Mouse (Mus musculus): ENCODE data around the gene Ccdc171. TPM values are rescaled to one million over a fixed set of nuclear protein-coding genes. Genes with fewer than 3 reads are reported as not detected.
A peak's percentile ranks its signal among the peaks of the same experiment; 100 is the strongest.
"Not testable (repeated sequence)": the region's sequence is repeated elsewhere in the genome, so short reads cannot be mapped to it uniquely, and the experiment has no call there.

Ccdc171 gene
- polyA plus RNA-seq, 1 experiment from 2014 or later, result 5.8 TPM

- Histone ChIP-seq H3K27me3 (no peaks in the 10 kb centered on the region), H3K4me3 (no peak overlapping the region), H3K27ac (no peak overlapping the region), H3K9ac (no peak overlapping the region), H3K4me2 (replicated peaks) (no peak overlapping the region), H3K4me1 (no peaks in the 10 kb centered on the region), H3K36me3 (no peaks in the 10 kb centered on the region), H3K9me3 (replicated peaks) (no peaks in the 10 kb centered on the region)
- ATAC-seq (ENCODE audit: low FRiP score), result no peak
- WGBS, result 97% methylated on average over 1 of the region's 1 CpGs
These were observed 62.2 kb downstream of the Ccdc171 start for GRCm38 (mm10) chr4:83587563-83587962.

- no peaks in the 10 kb centered on the region for H3K36me3 ChIP-seq
- no peak overlapping the region for H3K27ac ChIP-seq
- no peaks in the 10 kb centered on the region for H3K4me1 ChIP-seq
- 21% methylated on average over 2 of the region's 2 CpGs for WGBS
- ATAC-seq (ENCODE audit: low FRiP score), result no peak
- H3K4me3 ChIP-seq, result no peak overlapping the region
- H3K4me2 ChIP-seq (replicated peaks), result no peak overlapping the region
- no peak overlapping the region for H3K9ac ChIP-seq
- no peaks in the 10 kb centered on the region for H3K9me3 ChIP-seq (replicated peaks)
- H3K27me3 ChIP-seq, result no peaks in the 10 kb centered on the region
These were observed 71.1 kb downstream of the Ccdc171 start for GRCm38 (mm10) chr4:83596486-83596885.

- no peak overlapping the region for H3K27ac ChIP-seq
- no peak overlapping the region for H3K4me2 ChIP-seq (replicated peaks)
- no peak overlapping the region for H3K4me3 ChIP-seq
- H3K27me3 ChIP-seq, result no peaks in the 10 kb centered on the region
- no peaks in the 10 kb centered on the region for H3K4me1 ChIP-seq
- ATAC-seq (ENCODE audit: low FRiP score), result no peak
- H3K9ac ChIP-seq, result no peak overlapping the region
- WGBS, result 82% methylated on average over 3 of the region's 3 CpGs
- no peaks in the 10 kb centered on the region for H3K9me3 ChIP-seq (replicated peaks)
- no peaks in the 10 kb centered on the region for H3K36me3 ChIP-seq
These were observed 85.8 kb downstream of the Ccdc171 start for GRCm38 (mm10) chr4:83611111-83611510.

GRCm38 (mm10) chr4:83623021-83623711 is 97.8 kb downstream of the Ccdc171 start:
- 30% methylated on average over 10 of the region's 13 CpGs for WGBS
- not testable (repeated sequence) for H3K9ac ChIP-seq; H3K27ac ChIP-seq; H3K4me1 ChIP-seq; H3K27me3 ChIP-seq; H3K4me3 ChIP-seq; ATAC-seq (ENCODE audit: low FRiP score); H3K4me2 ChIP-seq (replicated peaks); H3K9me3 ChIP-seq (replicated peaks); H3K36me3 ChIP-seq

- H3K9ac ChIP-seq, result no peak overlapping the region
- H3K4me3 ChIP-seq, result no peak overlapping the region
- H3K4me1 ChIP-seq, result no peaks in the 10 kb centered on the region
- ATAC-seq (ENCODE audit: low FRiP score), result no peak
- no peaks in the 10 kb centered on the region for H3K36me3 ChIP-seq
- no peaks in the 10 kb centered on the region for H3K27me3 ChIP-seq
- H3K9me3 ChIP-seq (replicated peaks), result no peaks in the 10 kb centered on the region
- H3K4me2 ChIP-seq (replicated peaks), result no peak overlapping the region
- 83% methylated on average over 4 of the region's 4 CpGs for WGBS
- H3K27ac ChIP-seq, result no peak overlapping the region
These were observed 98.4 kb downstream of the Ccdc171 start for GRCm38 (mm10) chr4:83623732-83624131.

GRCm38 (mm10) chr4:83651453-83651852 is 126.1 kb downstream of the Ccdc171 start:
- 81% methylated on average over 4 of the region's 4 CpGs for WGBS
- ATAC-seq (ENCODE audit: low FRiP score), result no peak
- Histone ChIP-seq H3K27ac (no peak overlapping the region), H3K36me3 (no peaks in the 10 kb centered on the region), H3K9me3 (replicated peaks) (no peaks in the 10 kb centered on the region), H3K9ac (no peak overlapping the region), H3K4me2 (replicated peaks) (no peak overlapping the region), H3K4me3 (no peak overlapping the region), H3K27me3 (no peaks in the 10 kb centered on the region), H3K4me1 (peaks cover 9% of the 10 kb centered on the region)

GRCm38 (mm10) chr4:83655396-83655795 is 130.1 kb downstream of the Ccdc171 start:
- Histone ChIP-seq H3K27ac (peak overlapping the region; percentile 41; the same call in 1 of the 2 replicates), H3K27me3 (no peaks in the 10 kb centered on the region), H3K9me3 (replicated peaks) (no peaks in the 10 kb centered on the region), H3K4me3 (no peak overlapping the region), H3K36me3 (no peaks in the 10 kb centered on the region), H3K4me1 (peaks cover 18% of the 10 kb centered on the region), H3K4me2 (replicated peaks) (no peak overlapping the region), H3K9ac (no peak overlapping the region)
- no peak for ATAC-seq (ENCODE audit: low FRiP score)
- WGBS, result 14% methylated on average over 6 of the region's 6 CpGs

GRCm38 (mm10) chr4:83656571-83656970 is 131.2 kb downstream of the Ccdc171 start:
- no peaks in the 10 kb centered on the region for H3K27me3 ChIP-seq
- no peaks in the 10 kb centered on the region for H3K9me3 ChIP-seq (replicated peaks)
- peak; percentile 92 for ATAC-seq (ENCODE audit: low FRiP score)
- peaks cover 18% of the 10 kb centered on the region for H3K4me1 ChIP-seq
- H3K36me3 ChIP-seq, result no peaks in the 10 kb centered on the region
- peak overlapping the region; percentile 62 for H3K27ac ChIP-seq
- H3K4me3 ChIP-seq, result peak overlapping the region; percentile 16
- WGBS, result 2% methylated on average over 10 of the region's 10 CpGs
- H3K4me2 ChIP-seq (replicated peaks), result peak overlapping the region; percentile 48
- peak overlapping the region; percentile 41; the same call in 1 of the 2 replicates for H3K9ac ChIP-seq

GRCm38 (mm10) chr4:83657021-83657420 is 131.7 kb downstream of the Ccdc171 start:
- Histone ChIP-seq H3K4me1 (peaks cover 18% of the 10 kb centered on the region), H3K9ac (peak overlapping the region; percentile 41; the same call in 1 of the 2 replicates), H3K27ac (peak overlapping the region; percentile 62), H3K9me3 (replicated peaks) (no peaks in the 10 kb centered on the region), H3K36me3 (no peaks in the 10 kb centered on the region), H3K4me2 (replicated peaks) (peak overlapping the region; percentile 48), H3K27me3 (no peaks in the 10 kb centered on the region), H3K4me3 (peak overlapping the region; percentile 16)
- 40% methylated on average over 6 of the region's 6 CpGs for WGBS
- ATAC-seq (ENCODE audit: low FRiP score), result no peak; the same call in 1 of the 2 replicates

GRCm38 (mm10) chr4:83658415-83658814 is 133.1 kb downstream of the Ccdc171 start:
- no peaks in the 10 kb centered on the region for H3K27me3 ChIP-seq
- ATAC-seq (ENCODE audit: low FRiP score), result no peak
- H3K4me2 ChIP-seq (replicated peaks), result no peak overlapping the region
- H3K27ac ChIP-seq, result no peak overlapping the region
- H3K36me3 ChIP-seq, result no peaks in the 10 kb centered on the region
- WGBS, result 71% methylated on average over 10 of the region's 10 CpGs
- no peaks in the 10 kb centered on the region for H3K9me3 ChIP-seq (replicated peaks)
- H3K4me3 ChIP-seq, result no peak overlapping the region
- H3K4me1 ChIP-seq, result peaks cover 18% of the 10 kb centered on the region
- H3K9ac ChIP-seq, result no peak overlapping the region

GRCm38 (mm10) chr4:83659411-83659810 is 134.1 kb downstream of the Ccdc171 start:
- Histone ChIP-seq H3K9me3 (replicated peaks) (no peaks in the 10 kb centered on the region), H3K27me3 (no peaks in the 10 kb centered on the region), H3K4me1 (peaks cover 18% of the 10 kb centered on the region), H3K4me3 (no peak overlapping the region), H3K4me2 (replicated peaks) (no peak overlapping the region), H3K36me3 (no peaks in the 10 kb centered on the region), H3K27ac (no peak overlapping the region), H3K9ac (no peak overlapping the region)
- ATAC-seq (ENCODE audit: low FRiP score), result no peak
- 67% methylated on average over 11 of the region's 11 CpGs for WGBS

- Histone ChIP-seq H3K4me3 (no peak overlapping the region), H3K4me2 (replicated peaks) (no peak overlapping the region), H3K36me3 (no peaks in the 10 kb centered on the region), H3K9me3 (replicated peaks) (no peaks in the 10 kb centered on the region), H3K9ac (no peak overlapping the region), H3K4me1 (peaks cover 7% of the 10 kb centered on the region), H3K27me3 (no peaks in the 10 kb centered on the region), H3K27ac (no peak overlapping the region)
- peak; percentile 52 for ATAC-seq (ENCODE audit: low FRiP score)
- 88% methylated on average over 1 of the region's 1 CpGs for WGBS
These were observed 136.3 kb downstream of the Ccdc171 start for GRCm38 (mm10) chr4:83661519-83662271.

All from hindbrain, embryonic 12.5 days (tissue).